Mouse (Mus musculus): Measurements from ENCODE around the gene Rsad1.

- TF ChIP-seq CTCF (conservative IDR thresholded peaks at IDR 0.05; ENCODE audit: low read length) (no peak), POU5F1 (IDR thresholded peaks at IDR 0.05; ENCODE audit: borderline replicate concordance, low read length) (no peak)
These were observed 49.5 kb upstream of the Rsad1 start for GRCm38 (mm10) chr11:94598437-94599120.

Measured in E14TG2a.4 (cell line).